Mouse (Mus musculus) urinary bladder, adult 18-20 months (tissue): ENCODE measurements around the gene Nek1.
"Not testable (repeated sequence)": the region's sequence is repeated elsewhere in the genome, so short reads cannot be mapped to it uniquely, and the experiment has no call there.

Experiments
- DNase-seq, 2 experiments: peaks; one replicate each; pipeline ENCODE4 v3.0.0; 2022; ENCODE audit warnings: low spot score in 2 of 2, mixed read lengths in 2 of 2

Nek1 gene

GRCm38 (mm10) chr8:60984260-60985010, 8.6 kb upstream of the Nek1 start:
- not testable (repeated sequence) for DNase-seq

- DNase-seq, result peak in 1 of 2 experiments; percentile 71
These were observed 460 bp upstream of the Nek1 start for GRCm38 (mm10) chr8:60992561-60992909.

- no peak for DNase-seq
These were observed 618 bp downstream of the Nek1 start for GRCm38 (mm10) chr8:60993639-60993986.

GRCm38 (mm10) chr8:60996468-60996867, 3.5 kb downstream of the Nek1 start:
- DNase-seq, result no peak

GRCm38 (mm10) chr8:61041951-61042350, 49.0 kb downstream of the Nek1 start:
- DNase-seq, result peak in 1 of 2 experiments; percentile 28

- no peak for DNase-seq
These were observed 50.9 kb downstream of the Nek1 start for GRCm38 (mm10) chr8:61043874-61044273.

GRCm38 (mm10) chr8:61046816-61047215, 53.8 kb downstream of the Nek1 start:
- no peak for DNase-seq

GRCm38 (mm10) chr8:61053017-61053416, 60.0 kb downstream of the Nek1 start:
- DNase-seq, result no peak

GRCm38 (mm10) chr8:61054313-61054712, 61.3 kb downstream of the Nek1 start:
- no peak for DNase-seq

- no peak for DNase-seq
These were observed 64.0 kb downstream of the Nek1 start for GRCm38 (mm10) chr8:61056997-61057396.

- no peak for DNase-seq
These were observed 66.1 kb downstream of the Nek1 start for GRCm38 (mm10) chr8:61059143-61059542.

- no peak for DNase-seq
These were observed 67.4 kb downstream of the Nek1 start for GRCm38 (mm10) chr8:61060412-61060811.

GRCm38 (mm10) chr8:61075059-61075458, 82.1 kb downstream of the Nek1 start:
- no peak for DNase-seq

GRCm38 (mm10) chr8:61110496-61110895, 117.5 kb downstream of the Nek1 start:
- no peak for DNase-seq

GRCm38 (mm10) chr8:61111940-61112339, 118.9 kb downstream of the Nek1 start:
- DNase-seq, result no peak

GRCm38 (mm10) chr8:61121631-61122030, 128.6 kb downstream of the Nek1 start:
- DNase-seq, result no peak

- DNase-seq, result no peak
These were observed 134.4 kb downstream of the Nek1 start for GRCm38 (mm10) chr8:61127299-61127861.

- DNase-seq, result no peak
These were observed 139.7 kb downstream of the Nek1 start for GRCm38 (mm10) chr8:61132561-61133134.

GRCm38 (mm10) chr8:61141869-61142268, 148.9 kb downstream of the Nek1 start:
- no peak for DNase-seq

GRCm38 (mm10) chr8:61142302-61142701, 149.3 kb downstream of the Nek1 start:
- no peak for DNase-seq

GRCm38 (mm10) chr8:61142845-61143244, 149.8 kb downstream of the Nek1 start:
- DNase-seq, result no peak

GRCm38 (mm10) chr8:61148728-61149127, 155.7 kb downstream of the Nek1 start:
- DNase-seq, result no peak

GRCm38 (mm10) chr8:61150596-61150995, 157.6 kb downstream of the Nek1 start:
- DNase-seq, result no peak
